Mouse (Mus musculus) CH12.LX (cell line): ENCODE measurements around the gene Zswim4. TPM values are rescaled to one million over a fixed set of nuclear protein-coding genes. Genes with fewer than 3 reads are reported as not detected.

Experiments used
- DNase-seq: peaks from one replicate; pipeline ENCODE4 v3.0.0-alpha.2; 2013; ENCODE audit errors: extremely low read depth
- H3K27ac ChIP-seq: 2 replicates; pipeline ENCODE4 v1.5.1; 2012; ENCODE audit warnings: low read depth, mild to moderate bottlenecking, control low read depth, moderate library complexity; ENCODE audit not compliant: insufficient read depth
- H3K27me3 ChIP-seq: replicated peaks from 2 replicates; pipeline ENCODE3; 2012; ENCODE audit warnings: inconsistent platforms
- H3K36me3 ChIP-seq, 2 experiments: replicated peaks in 1 of 2; 2 replicates each; pipeline versions ENCODE3 to v1.6.1; 2012; ENCODE audit warnings: inconsistent platforms in 1 of 2, low read length in 1 of 2, mild to moderate bottlenecking in 1 of 2, mixed read lengths in 1 of 2, moderate library complexity in 1 of 2; ENCODE audit not compliant: control insufficient read depth in 1 of 2, insufficient read depth in 1 of 2
- H3K4me1 ChIP-seq, 2 experiments: 2 replicates each; pipeline ENCODE4 v1.6.1; 2012; ENCODE audit warnings: inconsistent platforms in 1 of 2, moderate library complexity in 1 of 2; ENCODE audit not compliant: insufficient read depth in 2 of 2, control insufficient read depth in 1 of 2
- H3K4me2 ChIP-seq: 2 replicates; pipeline ENCODE4 v1.6.1; 2012; ENCODE audit warnings: low read depth, mild to moderate bottlenecking, control low read depth; ENCODE audit not compliant: poor library complexity, insufficient read depth, severe bottlenecking
- H3K4me3 ChIP-seq, 3 experiments: fragments of 150-350 bp in 1 of 3; sonication (generic) in 1 of 3; replicated peaks in 1 of 3; 2 replicates each; pipeline versions ENCODE3 to v1.5.1; 2011 to 2012; ENCODE audit warnings: low read depth in 2 of 3, low read length in 2 of 3, mild to moderate bottlenecking in 2 of 3, moderate library complexity in 2 of 3, control low read depth in 1 of 3, improper control_type of control experiment in 1 of 3, inconsistent platforms in 1 of 3, mixed read lengths in 1 of 3; ENCODE audit not compliant: poor library complexity in 1 of 3
- H3K79me2 ChIP-seq: replicated peaks from 2 replicates; pipeline ENCODE4 v1.6.1; 2012; ENCODE audit warnings: mild to moderate bottlenecking, moderate library complexity; ENCODE audit not compliant: control insufficient read depth, poor library complexity, insufficient read depth, severe bottlenecking; ENCODE audit errors: extremely low read depth
- H3K9ac ChIP-seq: 2 replicates; pipeline ENCODE4 v1.6.1; 2012; ENCODE audit warnings: low read depth, mild to moderate bottlenecking, control low read depth, moderate library complexity; ENCODE audit not compliant: insufficient read depth
- H3K9me3 ChIP-seq: replicated peaks from 2 replicates; pipeline ENCODE3; 2012; ENCODE audit warnings: low read length, inconsistent platforms, mixed read lengths
- BHLHE40 ChIP-seq: IDR thresholded peaks from 2 replicates; pipeline ENCODE4 v1.6.1; 2011; ENCODE audit warnings: mild to moderate bottlenecking, low read depth, low read length, improper control_type of control experiment
- CHD1 ChIP-seq: IDR thresholded peaks from 2 replicates; pipeline ENCODE4 v1.6.1; 2012; ENCODE audit warnings: low read depth, low read length, improper control_type of control experiment, inconsistent platforms
- CHD2 ChIP-seq: IDR thresholded peaks from 2 replicates; pipeline ENCODE4 v1.6.1; 2011; ENCODE audit warnings: low read length, improper control_type of control experiment
- E2F4 ChIP-seq: IDR thresholded peaks from 2 replicates; pipeline ENCODE4 v1.6.1; 2011; ENCODE audit warnings: low read depth, low read length, improper control_type of control experiment; ENCODE audit not compliant: insufficient replicate concordance
- ELF1 ChIP-seq: IDR thresholded peaks from 2 replicates; pipeline ENCODE4 v1.6.1; 2014; ENCODE audit warnings: low read depth, mild to moderate bottlenecking, inconsistent platforms, low read length, improper control_type of control experiment
- EP300 ChIP-seq: IDR thresholded peaks from 2 replicates; pipeline ENCODE4 v1.6.1; 2011; ENCODE audit warnings: low read length, improper control_type of control experiment
- ETS1 ChIP-seq: conservative IDR thresholded peaks from 2 replicates; pipeline ENCODE4 v1.6.1; 2012; ENCODE audit warnings: low read depth, mild to moderate bottlenecking, inconsistent platforms, low read length, improper control_type of control experiment, moderate library complexity
- HCFC1 ChIP-seq: IDR thresholded peaks from 2 replicates; pipeline ENCODE4 v1.6.1; 2012; ENCODE audit warnings: low read depth, mild to moderate bottlenecking, inconsistent platforms, low read length, improper control_type of control experiment
- IRF4 ChIP-seq: IDR thresholded peaks from 2 replicates; pipeline ENCODE4 v1.6.1; 2014; ENCODE audit warnings: low read depth, mild to moderate bottlenecking, inconsistent platforms, low read length, improper control_type of control experiment
- JUND ChIP-seq: conservative IDR thresholded peaks from 2 replicates; pipeline ENCODE4 v1.6.1; 2011; ENCODE audit warnings: low read depth, low read length, improper control_type of control experiment
- MAZ ChIP-seq: IDR thresholded peaks from 2 replicates; pipeline ENCODE4 v1.6.1; 2012; ENCODE audit warnings: low read depth, mild to moderate bottlenecking, inconsistent platforms, low read length, improper control_type of control experiment, moderate library complexity
- MXI1 ChIP-seq: IDR thresholded peaks from 2 replicates; pipeline ENCODE4 v1.6.1; 2011; ENCODE audit warnings: mild to moderate bottlenecking, low read depth, low read length, improper control_type of control experiment
- MYC ChIP-seq: IDR thresholded peaks from 2 replicates; pipeline ENCODE4 v1.6.1; 2011; ENCODE audit warnings: low read depth, mild to moderate bottlenecking, improper control_type of control experiment, low read length
- RAD21 ChIP-seq: IDR thresholded peaks from 2 replicates; pipeline ENCODE4 v1.6.1; 2011; ENCODE audit warnings: low read depth, mild to moderate bottlenecking, low read length, improper control_type of control experiment, moderate library complexity
- SIN3A ChIP-seq: IDR thresholded peaks from 2 replicates; pipeline ENCODE4 v1.6.1; 2012; ENCODE audit warnings: low read length, improper control_type of control experiment, inconsistent platforms
- SMC3 ChIP-seq: IDR thresholded peaks from 2 replicates; pipeline ENCODE4 v1.6.1; 2011; ENCODE audit warnings: low read depth, low read length, improper control_type of control experiment
- TBP ChIP-seq: conservative IDR thresholded peaks from 2 replicates; pipeline ENCODE4 v1.6.1; 2011; ENCODE audit warnings: low read depth, low read length, improper control_type of control experiment
- TCF12 ChIP-seq: IDR thresholded peaks from 2 replicates; pipeline ENCODE4 v1.6.1; 2014; ENCODE audit warnings: low read depth, mild to moderate bottlenecking, inconsistent platforms, low read length, improper control_type of control experiment
- UBTF ChIP-seq: IDR thresholded peaks from 2 replicates; pipeline ENCODE4 v1.6.1; 2012; ENCODE audit warnings: low read depth, mild to moderate bottlenecking, inconsistent platforms, low read length, improper control_type of control experiment, moderate library complexity
- USF2 ChIP-seq: conservative IDR thresholded peaks from 2 replicates; pipeline ENCODE4 v1.6.1; 2011; ENCODE audit warnings: low read depth, low read length, improper control_type of control experiment
- dilution Hi-C: fragments of 300-500 bp; cut with MboI; formaldehyde crosslinking; loops from 2 replicates; pipeline ENCODE4 v1.14.3; 2020; ENCODE audit warnings: low sequenced_read_pairs; ENCODE audit not compliant: extremely low pct_unique_long_range_greater_than_20kb, extremely low pct_ligation_motif_present
- in situ Hi-C: fragments of 300-500 bp; cut with MboI; formaldehyde crosslinking; loops from 3 replicates; pipeline ENCODE4 v1.14.3; 2019; ENCODE audit warnings: low sequenced_read_pairs, low pct_ligation_motif_present, low pct_unique_long_range_greater_than_20kb, mixed read lengths
- polyA plus RNA-seq: library from polyadenylated mRNA; unstranded; fragments of >175 nt; gene quantifications from 2 replicates; pipeline ENCODE4 v1.2.1, GENCODE M21; 2012; ENCODE audit warnings: low read depth; ENCODE audit not compliant: insufficient read length
- total RNA-seq, 2 experiments: library from RNA; depleted of rRNA; stranded (reverse); fragments of 300-350 nt in 1 of 2; fragments of >200 nt in 1 of 2; gene quantifications; 2 replicates each; pipeline ENCODE4 v1.2.3; 2012 to 2014

Gene Zswim4
- total and polyA plus RNA-seq, 3 experiments, result 4.9 to 9.7 (median 9.1) TPM

- 0 out of 2 replicates have a peak, but pooled peaks have one; percentile 50 for TF ChIP-seq CHD2
- TF ChIP-seq ETS1, result peak; percentile 54
- 0 out of 2 replicates have a peak, but pooled peaks have one; percentile 51 for TF ChIP-seq MYC
- TF ChIP-seq BHLHE40, result peak; percentile 28; the same call in 1 of the 2 replicates
- peak; percentile 96 for TF ChIP-seq MXI1
- peak; percentile 48 for TF ChIP-seq EP300
- peak; percentile 35; the same call in 1 of the 2 replicates for TF ChIP-seq IRF4
- TF ChIP-seq CHD1, result no peak
- peak; percentile 90 for TF ChIP-seq SIN3A
- no peak for TF ChIP-seq TBP
- TF ChIP-seq RAD21, result no peak
- no peak for TF ChIP-seq E2F4
- peak; percentile 57; the same call in 1 of the 2 replicates for TF ChIP-seq ELF1
- no peak for TF ChIP-seq USF2
- no peak for TF ChIP-seq JUND
- TF ChIP-seq TCF12, result peak; percentile 51; the same call in 1 of the 2 replicates
- TF ChIP-seq SMC3, result no peak
- TF ChIP-seq UBTF, result no peak
- TF ChIP-seq HCFC1, result peak; percentile 33
- peak; percentile 18; the same call in 1 of the 2 replicates for TF ChIP-seq MAZ
- Histone ChIP-seq H3K27ac (peak overlapping the region; percentile 85), H3K9me3 (no peaks in the 10 kb centered on the region), H3K4me2 (peak overlapping the region; percentile 84), H3K79me2 (peaks cover 15% of the 10 kb centered on the region), H3K4me3 (peak overlapping the region; percentile 57 to 59 (median 59)), H3K9ac (peak overlapping the region; percentile 41), H3K27me3 (peaks cover 2% of the 10 kb centered on the region), H3K4me1 (peaks cover 18 to 45% of the 10 kb centered on the region in 2 experiments), H3K36me3 (peaks cover 0 to 6% of the 10 kb centered on the region in 2 experiments)
- dilution Hi-C loops (no loop called here), in situ Hi-C loops (no loop called here)
- peak; percentile 96 for DNase-seq
These were observed 38.7 kb downstream of the Zswim4 start for GRCm38 (mm10) chr8:84197922-84198774.
